Mouse (Mus musculus) MEL (cell line): ENCODE measurements around the gene Qars. TPM values are rescaled to one million over a fixed set of nuclear protein-coding genes. Genes with fewer than 3 reads are reported as not detected.

Source experiments
- DNase-seq: peaks from one replicate; pipeline ENCODE4 v3.0.0; 2011; ENCODE audit warnings: low read depth, low spot score
- H3K27ac ChIP-seq: 2 replicates; pipeline ENCODE4 v1.5.1; 2012; ENCODE audit warnings: low read depth, mild to moderate bottlenecking, control low read depth, low read length, moderate library complexity; ENCODE audit not compliant: control insufficient read depth
- H3K27me3 ChIP-seq, 2 experiments: fragments of 150-350 bp in 1 of 2; sonication (generic) in 1 of 2; 2 replicates each; pipeline ENCODE4 v1.6.1; 2012; ENCODE audit warnings: low read length in 2 of 2, mild to moderate bottlenecking in 2 of 2, improper control_type of control experiment in 1 of 2, moderate library complexity in 1 of 2; ENCODE audit not compliant: insufficient read depth in 2 of 2, control insufficient read depth in 1 of 2
- H3K36me3 ChIP-seq, 2 experiments: 2 replicates each; pipeline ENCODE4 v1.6.1; 2012 to 2014; ENCODE audit warnings: low read length in 2 of 2, improper control_type of control experiment in 1 of 2, inconsistent platforms in 1 of 2, mild to moderate bottlenecking in 1 of 2; ENCODE audit not compliant: insufficient read depth in 2 of 2, control insufficient read depth in 1 of 2
- H3K4me1 ChIP-seq, 2 experiments: fragments of 150-350 bp in 1 of 2; sonication (generic) in 1 of 2; 2 replicates each; pipeline ENCODE4 v1.6.1; 2012; ENCODE audit warnings: low read length in 2 of 2, improper control_type of control experiment in 1 of 2, mild to moderate bottlenecking in 1 of 2; ENCODE audit not compliant: insufficient read depth in 2 of 2, control insufficient read depth in 1 of 2
- H3K4me3 ChIP-seq, 2 experiments: fragments of 150-350 bp in 1 of 2; sonication (generic) in 1 of 2; 2 replicates each; pipeline ENCODE4 v1.5.1; 2012; ENCODE audit warnings: low read depth in 2 of 2, low read length in 2 of 2, mild to moderate bottlenecking in 2 of 2, moderate library complexity in 2 of 2, control low read depth in 1 of 2, improper control_type of control experiment in 1 of 2; ENCODE audit not compliant: control insufficient read depth in 1 of 2, insufficient read depth in 1 of 2
- H3K79me2 ChIP-seq: 2 replicates; pipeline ENCODE4 v1.6.1; 2012; ENCODE audit warnings: mild to moderate bottlenecking, low read length, moderate library complexity; ENCODE audit not compliant: control insufficient read depth, poor library complexity, insufficient read depth
- H3K9ac ChIP-seq: 2 replicates; pipeline ENCODE4 v1.6.1; 2012; ENCODE audit warnings: low read depth, mild to moderate bottlenecking, control low read depth, low read length, moderate library complexity; ENCODE audit not compliant: control insufficient read depth, poor library complexity, severe bottlenecking
- H3K9me3 ChIP-seq: fragments of 150-350 bp; sonication (generic); replicated peaks from 2 replicates; pipeline ENCODE4 v1.6.1; 2012; ENCODE audit warnings: mild to moderate bottlenecking, low read length, improper control_type of control experiment, moderate library complexity; ENCODE audit not compliant: insufficient read depth
- CTCF ChIP-seq, 3 experiments: IDR thresholded peaks in 2 of 3; conservative IDR thresholded peaks in 1 of 3; 2 replicates each; pipeline ENCODE4 v1.5.1; 2011 to 2012; ENCODE audit warnings: low read length in 3 of 3, low read depth in 2 of 3, mild to moderate bottlenecking in 2 of 3, improper control_type of control experiment in 1 of 3, inconsistent platforms in 1 of 3, mixed read lengths in 1 of 3, moderate library complexity in 1 of 3; ENCODE audit not compliant: control insufficient read depth in 1 of 3, insufficient read depth in 1 of 3, poor library complexity in 1 of 3, severe bottlenecking in 1 of 3
- EP300 ChIP-seq, 2 experiments: IDR thresholded peaks; 2 replicates each; pipeline ENCODE4 v1.6.1; 2011; ENCODE audit warnings: improper control_type of control experiment in 2 of 2, low read length in 2 of 2, low read depth in 1 of 2, mild to moderate bottlenecking in 1 of 2
- JUND ChIP-seq: IDR thresholded peaks from 2 replicates; pipeline ENCODE4 v1.6.1; 2011; ENCODE audit warnings: low read depth, mild to moderate bottlenecking, improper control_type of control experiment, low read length
- KAT2A ChIP-seq: conservative IDR thresholded peaks from 2 replicates; pipeline ENCODE4 v1.6.1; 2012; ENCODE audit warnings: low read depth, low read length, improper control_type of control experiment, inconsistent platforms
- MAFK ChIP-seq: IDR thresholded peaks from 2 replicates; pipeline ENCODE4 v1.6.1; 2011; ENCODE audit warnings: low read depth, mild to moderate bottlenecking, low read length, improper control_type of control experiment, borderline replicate concordance
- MAX ChIP-seq: IDR thresholded peaks from 2 replicates; pipeline ENCODE4 v1.6.1; 2011; ENCODE audit warnings: low read length, improper control_type of control experiment
- POLR2AphosphoS2 ChIP-seq: IDR thresholded peaks from 2 replicates; pipeline ENCODE4 v1.6.1; 2011; ENCODE audit warnings: low read length, improper control_type of control experiment
- POLR2AphosphoS5 ChIP-seq: IDR thresholded peaks from 2 replicates; pipeline ENCODE4 v1.6.1; 2012; ENCODE audit warnings: low read depth, borderline replicate concordance, mild to moderate bottlenecking, inconsistent platforms, low read length, moderate library complexity, mixed read lengths
- RCOR1 ChIP-seq: IDR thresholded peaks from 2 replicates; pipeline ENCODE4 v1.6.1; 2012; ENCODE audit warnings: low read depth, mild to moderate bottlenecking, inconsistent platforms, low read length, improper control_type of control experiment
- TBP ChIP-seq: IDR thresholded peaks from 2 replicates; pipeline ENCODE4 v1.8.0; 2011; ENCODE audit warnings: low read depth, low read length, improper control_type of control experiment
- TCF12 ChIP-seq: IDR thresholded peaks from 2 replicates; pipeline ENCODE4 v1.6.1; 2014; ENCODE audit warnings: low read depth, mild to moderate bottlenecking, inconsistent platforms, low read length, improper control_type of control experiment, moderate library complexity
- UBTF ChIP-seq: IDR thresholded peaks from 2 replicates; pipeline ENCODE4 v1.6.1; 2012; ENCODE audit warnings: low read depth, mild to moderate bottlenecking, inconsistent platforms, low read length, improper control_type of control experiment, moderate library complexity, borderline replicate concordance; ENCODE audit not compliant: insufficient read depth
- ZC3H11A ChIP-seq: IDR thresholded peaks from 2 replicates; pipeline ENCODE4 v1.6.1; 2012; ENCODE audit warnings: low read depth, mild to moderate bottlenecking, inconsistent platforms, low read length, improper control_type of control experiment
- ZKSCAN1 ChIP-seq: IDR thresholded peaks from 2 replicates; pipeline ENCODE4 v1.6.1; 2012; ENCODE audit warnings: low read depth, mild to moderate bottlenecking, inconsistent platforms, low read length, improper control_type of control experiment, moderate library complexity
- ZNF384 ChIP-seq: IDR thresholded peaks from 2 replicates; pipeline ENCODE4 v1.6.1; 2012; ENCODE audit warnings: low read depth, mild to moderate bottlenecking, inconsistent platforms, low read length, improper control_type of control experiment
- polyA plus RNA-seq, 2 experiments: library from polyadenylated mRNA; stranded (reverse) in 1 of 2; unstranded in 1 of 2; fragments of >175 nt in 1 of 2; fragments of >200 nt in 1 of 2; gene quantifications; 2 replicates each; pipeline versions ENCODE4 v1.2.1 to v1.2.4; 2012; ENCODE audit warnings: low replicate concordance in 2 of 2, low read depth in 1 of 2; ENCODE audit not compliant: insufficient read length in 2 of 2, insufficient read depth in 1 of 2, missing spikeins in 1 of 2
- total RNA-seq: library from RNA; depleted of rRNA; stranded (reverse); fragments of 300-350 nt; gene quantifications from 2 replicates; pipeline ENCODE4 v1.2.3, GENCODE M21; 2012

Qars gene
- total and polyA plus RNA-seq, 3 experiments, result 286 to 407 TPM; not detected in 1

- Histone ChIP-seq H3K9me3 (no peaks in the 10 kb centered on the region), H3K4me3 (peak overlapping the region; percentile 92 to 93), H3K27ac (no peak overlapping the region), H3K27me3 (no peaks in the 10 kb centered on the region), H3K79me2 (peaks cover 23% of the 10 kb centered on the region), H3K9ac (peak overlapping the region; percentile 95), H3K36me3 (peaks cover 5 to 21% of the 10 kb centered on the region in 2 experiments; a peak in 3 of 4 replicates), H3K4me1 (peaks cover 4 to 9% of the 10 kb centered on the region in 2 experiments)
- TF ChIP-seq MAFK (no peak), ZKSCAN1 (no peak), RCOR1 (no peak), TCF12 (no peak), TBP (no peak), ZC3H11A (no peak), CTCF (IDR thresholded peaks at IDR 0.05 in 2 of 3, conservative IDR thresholded peaks at IDR 0.05 in 1 of 3; ENCODE audit: control insufficient read depth in 1 of 3, insufficient read depth in 1 of 3, low read depth in 2 of 3, low read length in 3 of 3, poor library complexity in 1 of 3, severe bottlenecking in 1 of 3) (no peak), POLR2AphosphoS5 (no peak), MAX (no peak), POLR2AphosphoS2 (no peak)
- peak; percentile 31 for DNase-seq
These were observed 15.3 kb upstream of the Qars start for GRCm38 (mm10) chr9:108492043-108492750.

- Histone ChIP-seq H3K4me1 (peaks cover 4 to 9% of the 10 kb centered on the region in 2 experiments), H3K9ac (no peak overlapping the region), H3K9me3 (no peaks in the 10 kb centered on the region), H3K79me2 (peaks cover 23% of the 10 kb centered on the region), H3K27me3 (no peaks in the 10 kb centered on the region), H3K4me3 (no peak overlapping the region), H3K27ac (no peak overlapping the region), H3K36me3 (peaks cover 5 to 25% of the 10 kb centered on the region in 2 experiments; a peak in 3 of 4 replicates)
- DNase-seq, result no peak
- TF ChIP-seq ZC3H11A, result no peak
- no peak for TF ChIP-seq JUND
- TF ChIP-seq CTCF (IDR thresholded peaks at IDR 0.05 in 2 of 3, conservative IDR thresholded peaks at IDR 0.05 in 1 of 3; ENCODE audit: control insufficient read depth in 1 of 3, insufficient read depth in 1 of 3, low read depth in 2 of 3, low read length in 3 of 3, poor library complexity in 1 of 3, severe bottlenecking in 1 of 3), result no peak
- TF ChIP-seq EP300 (IDR thresholded peaks at IDR 0.05; ENCODE audit: low read depth in 1 of 2, low read length in 2 of 2), result no peak
- TF ChIP-seq KAT2A, result no peak
- no peak for TF ChIP-seq UBTF
- TF ChIP-seq ZNF384, result no peak
These were observed 14.3 kb upstream of the Qars start for GRCm38 (mm10) chr9:108493246-108493645.
